Mouse (Mus musculus) gastrocnemius, postnatal 4 days (tissue): Measurements from ENCODE around the gene Spsb4. TPM values are rescaled to one million over a fixed set of nuclear protein-coding genes. Genes with fewer than 3 reads are reported as not detected.

Experiments used
- DNase-seq, 2 experiments: peaks; one replicate each; pipeline ENCODE4 v3.0.0; 2021 to 2022; ENCODE audit warnings: low spot score in 2 of 2, mixed read lengths in 2 of 2
- long read RNA-seq, 2 experiments: library from polyadenylated mRNA; stranded (forward); transcript quantifications; one replicate each; pipeline ENCODE4 v2.0.0; 2021
- total RNA-seq, 2 experiments: library from RNA; stranded (reverse); gene quantifications; 2 replicates each; pipeline ENCODE4 v1.2.3; 2021

The Spsb4 gene
- 10 to 100 TPM; 16.1 to 18.0 TPM for total RNA-seq
- long read RNA-seq, experiment 1, transcript Spsb4-201 (3 exons, 2,720 nt): major isoform, 40 of 43 reads
- long read RNA-seq, experiment 1, partial matches to known transcripts: 1 of 43 reads
- long read RNA-seq, experiment 1, other reads (novel, unspliced or antisense): 2 of 43 reads
- long read RNA-seq, experiment 2, transcript Spsb4-201 (3 exons, 2,720 nt): major isoform, 35 of 43 reads
- long read RNA-seq, experiment 2, partial matches to known transcripts: 3 of 43 reads
- long read RNA-seq, experiment 2, other reads (novel, unspliced or antisense): 5 of 43 reads

DNA sequence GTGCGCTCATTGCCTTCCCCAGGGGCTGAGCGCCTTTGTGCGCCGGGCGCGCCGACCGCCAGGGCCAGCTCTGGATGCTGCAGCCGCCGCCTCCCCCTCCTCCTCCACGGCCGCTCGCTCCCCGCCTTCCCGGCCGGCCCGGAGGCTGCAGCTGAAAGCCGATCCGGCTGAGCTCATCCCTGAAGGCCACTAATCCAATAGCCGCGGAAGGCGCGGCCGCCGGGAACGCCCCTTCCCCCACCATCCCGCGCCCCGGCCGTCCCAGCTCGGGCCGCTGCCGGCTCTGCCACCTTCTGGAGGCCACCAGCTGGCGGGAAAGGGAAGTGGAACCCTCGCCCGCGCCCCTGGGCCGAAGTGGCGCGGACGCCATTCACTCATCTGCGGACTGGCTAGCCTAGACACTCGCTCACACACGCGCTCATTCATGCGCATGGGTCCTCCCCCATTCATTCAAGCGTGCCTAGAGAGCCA is at the start of gene Spsb4:
Gene Spsb4 (minus strand): TSS at position 167 of the 471 bp plus-strand sequence.
- peak; percentile 79 to 88 for DNase-seq

DNA sequence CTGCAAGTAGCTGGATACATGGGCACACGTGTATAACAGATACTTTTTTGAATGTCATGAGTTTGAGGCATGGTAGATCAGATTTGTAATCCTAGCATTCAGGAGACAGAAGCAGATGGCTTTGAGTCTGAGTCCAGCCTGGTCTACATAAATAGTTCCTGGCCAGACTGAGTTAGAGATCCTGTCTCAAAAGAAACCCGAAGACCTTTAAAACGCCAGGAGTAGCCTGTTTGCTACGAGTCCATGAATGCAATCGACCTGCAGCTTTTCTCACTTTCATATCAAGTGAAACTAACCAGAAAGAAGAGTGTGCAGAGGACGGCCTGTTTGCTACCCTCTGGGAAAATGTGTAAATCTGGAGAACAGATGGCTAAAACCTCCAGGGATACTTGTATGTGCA is 49.1 kb upstream of the Spsb4 start:
- no peak for DNase-seq

DNA sequence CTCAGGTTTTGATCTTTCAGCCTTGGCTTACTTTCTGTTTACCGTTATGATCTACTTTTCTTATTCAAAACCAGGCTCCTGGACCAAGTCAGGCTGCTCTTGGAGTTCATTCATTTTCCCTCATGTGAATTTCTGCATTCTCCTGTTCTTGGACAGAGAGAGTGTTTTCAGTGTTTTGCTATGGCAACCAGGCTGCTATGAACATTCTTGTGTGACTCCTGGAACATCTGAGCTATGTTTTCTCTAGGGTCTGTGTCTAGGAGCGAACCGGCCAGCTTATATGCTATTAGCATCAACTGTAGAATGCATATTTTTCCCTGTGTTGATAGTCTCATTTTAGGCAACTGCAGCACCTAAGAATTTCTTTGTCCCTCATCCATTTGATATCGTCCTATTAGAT is 47.2 kb upstream of the Spsb4 start:
- DNase-seq: no peak

DNA sequence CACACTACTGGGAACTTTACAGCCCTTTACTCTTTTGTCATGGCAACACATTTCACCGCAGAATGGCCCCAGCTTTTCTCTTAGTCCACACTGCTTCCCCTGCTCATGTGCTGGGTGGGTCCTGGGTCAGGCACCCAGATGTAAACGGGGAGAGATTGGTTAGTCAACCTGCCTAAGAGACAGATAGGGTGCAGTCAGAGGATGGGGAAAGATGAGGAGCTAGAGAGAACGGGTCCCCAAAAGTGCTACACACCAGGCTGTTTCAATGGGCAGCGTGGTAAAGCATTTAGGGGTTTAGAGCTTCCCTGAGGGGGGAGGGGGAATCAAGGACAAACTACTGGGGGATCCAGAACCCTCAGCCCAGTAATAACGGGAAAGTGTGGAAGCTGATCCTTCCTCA is 46.6 kb upstream of the Spsb4 start:
- DNase-seq: no peak

DNA sequence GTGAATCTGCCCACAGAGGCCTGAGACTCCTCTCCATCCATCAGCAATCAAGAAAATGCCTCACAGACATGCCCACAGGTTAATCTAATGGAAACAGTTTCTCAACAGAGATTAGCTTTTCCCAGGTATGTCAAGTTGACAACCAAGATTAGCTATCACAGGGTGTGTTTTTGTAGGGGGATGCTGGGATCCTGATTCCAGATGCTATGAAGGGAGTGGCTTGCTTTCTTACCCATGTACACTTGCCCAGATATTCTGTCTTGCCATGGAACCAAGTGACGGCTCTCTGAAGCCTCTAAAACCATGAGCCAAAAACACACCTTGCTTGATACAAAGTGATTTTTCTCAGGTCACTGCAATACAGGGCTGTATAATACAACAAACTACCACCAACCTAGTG is 45.5 kb upstream of the Spsb4 start:
- no peak for DNase-seq

DNA sequence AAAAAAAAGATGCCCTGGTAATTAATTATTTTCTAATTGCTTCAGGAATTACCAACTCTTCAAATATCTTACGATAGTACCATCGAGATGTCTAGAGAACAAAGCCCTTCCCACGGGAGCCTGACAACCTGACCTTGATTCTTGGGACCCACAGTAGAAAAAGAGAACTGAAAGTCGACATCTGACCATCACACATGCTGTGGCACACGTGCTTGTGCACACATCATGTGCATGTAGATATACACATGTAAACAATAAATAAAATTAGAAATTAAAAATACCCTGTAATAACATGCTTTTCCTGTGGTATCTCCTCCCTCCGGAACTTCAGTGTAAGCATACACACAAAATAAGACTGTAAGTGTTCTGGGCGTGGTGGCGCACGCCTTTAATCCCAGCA is 43.1 kb upstream of the Spsb4 start:
- no peak for DNase-seq

DNA sequence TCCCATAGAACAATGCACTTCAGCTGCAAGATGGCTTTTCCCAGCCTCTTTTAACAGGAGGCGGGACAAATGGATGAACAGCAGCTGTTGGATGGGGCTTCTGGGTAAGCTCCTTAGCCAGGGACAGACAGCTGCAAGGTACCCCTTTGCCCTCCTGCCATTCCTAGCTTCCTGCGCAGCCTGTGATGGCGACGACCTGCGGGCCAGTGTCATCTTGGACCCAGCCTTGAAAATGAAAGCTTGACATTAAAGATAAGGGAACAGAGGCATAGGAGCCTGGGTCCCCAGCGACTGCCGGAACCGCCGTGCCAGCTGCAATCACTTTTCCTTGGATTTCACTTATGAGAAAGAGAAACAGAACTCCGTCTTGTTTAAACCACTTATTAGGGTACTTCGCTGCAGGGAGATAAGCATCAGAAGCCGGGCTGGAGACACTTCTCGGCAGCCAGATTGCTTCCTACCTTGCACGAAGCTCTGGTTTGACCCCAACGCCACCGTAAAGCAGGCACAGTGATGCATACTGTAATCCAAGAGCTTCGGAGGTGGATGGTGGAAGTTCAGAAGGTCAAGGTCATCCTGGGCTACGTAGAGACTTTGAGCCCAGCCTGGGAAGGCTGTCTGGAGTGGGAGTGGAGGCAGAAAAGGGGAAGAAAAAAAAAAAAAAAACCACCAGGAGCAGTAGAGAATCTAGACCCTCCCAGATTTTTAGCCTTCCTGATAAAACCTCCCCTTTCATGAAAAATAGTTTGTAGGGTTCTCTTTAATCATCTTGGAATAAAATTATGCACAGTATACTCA is 38.1 kb upstream of the Spsb4 start:
- no peak for DNase-seq

DNA sequence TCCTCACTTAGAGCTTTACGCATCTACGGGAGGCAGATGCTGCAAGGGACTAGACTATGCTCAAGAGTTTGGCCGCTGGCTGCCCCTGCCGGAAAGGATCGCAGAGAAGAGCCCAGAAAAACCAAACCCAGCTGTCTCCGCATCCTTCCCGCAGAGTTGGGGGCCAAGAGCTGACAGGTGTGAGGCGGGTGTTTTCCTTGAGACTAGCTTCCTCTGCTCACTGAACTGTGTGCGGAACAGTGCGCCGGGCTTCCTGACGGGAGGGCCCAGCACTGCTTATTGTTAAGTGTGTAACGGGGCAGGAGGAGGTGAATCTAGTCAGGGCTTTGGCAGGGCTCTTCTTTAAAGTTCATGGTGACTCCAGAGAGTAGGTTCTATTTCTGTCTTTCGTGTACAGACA is 37.3 kb upstream of the Spsb4 start:
- DNase-seq: peak in 1 of 2 experiments; percentile 43

DNA sequence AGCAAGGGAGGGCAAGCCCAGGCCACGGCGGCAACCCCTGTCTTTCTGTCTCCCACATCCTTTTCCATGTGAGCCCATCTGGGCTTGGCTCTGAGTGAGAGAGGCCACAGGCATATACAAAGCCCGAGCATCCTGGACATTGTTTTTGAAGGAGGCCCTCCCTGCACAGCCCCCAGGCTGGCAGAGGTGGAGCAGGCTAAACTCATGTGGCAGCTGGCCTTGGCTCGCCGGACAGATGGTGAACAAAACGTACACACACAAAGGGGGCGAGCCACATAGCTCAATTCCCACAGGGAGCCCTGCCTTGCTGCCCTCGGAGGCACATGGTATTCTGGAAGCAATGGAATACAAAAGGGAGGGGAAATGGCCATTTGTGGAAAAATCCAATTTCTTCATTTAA is 32.5 kb upstream of the Spsb4 start:
- peak in 1 of 2 experiments; percentile 48 for DNase-seq

DNA sequence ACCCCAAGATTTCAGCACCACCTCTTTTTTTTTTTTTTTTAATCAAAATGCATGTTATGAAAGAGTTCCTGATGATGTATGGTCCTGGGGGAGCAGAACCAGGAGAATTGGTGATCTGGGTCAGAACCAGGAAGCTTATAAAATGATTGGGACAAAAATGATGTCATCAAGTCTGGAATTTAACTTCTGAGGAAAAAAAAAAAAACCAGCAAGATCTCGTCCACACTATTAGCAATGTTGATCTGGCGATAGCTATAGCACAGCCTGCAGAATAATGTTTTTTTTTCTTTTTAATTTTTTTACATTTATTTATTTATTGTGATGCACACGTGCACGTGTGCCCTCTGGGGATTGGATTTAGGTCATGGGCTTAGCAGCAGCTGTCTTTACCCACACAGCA is 27.6 kb upstream of the Spsb4 start:
- no peak for DNase-seq

DNA sequence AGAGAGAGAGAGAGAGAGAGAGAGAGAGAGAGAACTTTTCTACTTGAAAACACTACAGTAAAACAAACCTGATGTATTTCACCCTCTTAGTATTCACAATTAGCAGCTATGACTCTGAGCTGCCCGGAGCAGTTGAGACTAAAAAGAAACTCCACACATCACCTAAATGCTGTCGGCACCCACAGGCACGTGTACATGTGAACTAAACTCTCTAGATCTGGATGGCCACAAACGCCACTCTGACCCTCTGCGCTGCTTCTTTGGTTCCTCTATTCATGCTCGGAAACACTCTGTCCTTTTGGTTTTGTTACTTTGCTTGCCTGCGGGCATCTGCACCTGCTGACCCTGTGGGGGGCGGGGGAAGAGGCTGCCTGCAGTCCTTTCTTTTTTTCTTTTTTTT is 23.0 kb upstream of the Spsb4 start:
- DNase-seq: no peak

DNA sequence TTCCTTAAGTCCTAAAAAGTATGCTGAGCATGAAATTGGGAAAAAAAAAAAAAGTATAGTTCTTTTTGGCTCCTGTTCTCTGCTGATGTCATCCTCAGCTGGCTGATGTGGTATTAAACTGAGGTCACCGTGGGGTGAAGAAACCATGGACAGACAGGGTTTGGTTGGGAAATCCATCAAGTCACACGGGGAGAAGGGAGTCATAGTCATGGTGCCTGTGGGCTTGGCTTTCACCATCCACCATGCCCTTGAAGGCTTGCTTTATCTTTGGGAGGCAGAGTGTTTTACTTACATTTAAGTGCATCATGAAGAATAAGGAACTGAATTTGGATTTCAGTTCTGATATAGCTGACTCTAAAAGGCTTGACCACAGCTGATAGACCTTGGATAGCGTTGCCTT is 19.4 kb upstream of the Spsb4 start:
- no peak for DNase-seq

DNA sequence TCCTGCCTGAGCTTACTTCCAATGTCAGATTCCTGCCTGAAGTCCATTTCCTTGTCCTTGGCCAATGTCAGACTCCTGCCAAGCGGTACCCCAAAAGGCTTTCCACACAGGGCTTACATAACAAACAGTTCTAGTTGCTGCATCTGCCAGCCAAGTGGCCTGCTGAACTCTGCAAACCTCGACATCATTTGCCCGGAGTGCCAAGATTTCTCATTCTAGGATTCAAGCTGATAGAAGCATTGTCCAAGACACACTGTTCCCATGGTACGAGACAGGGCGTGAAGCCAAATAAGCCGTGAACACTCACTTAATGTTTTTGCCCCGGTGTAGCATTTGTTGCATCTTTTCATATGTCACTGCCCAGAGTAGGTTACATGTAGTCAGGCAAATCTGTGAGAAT is 18.0 kb upstream of the Spsb4 start:
- peak in 1 of 2 experiments; percentile 31 for DNase-seq

DNA sequence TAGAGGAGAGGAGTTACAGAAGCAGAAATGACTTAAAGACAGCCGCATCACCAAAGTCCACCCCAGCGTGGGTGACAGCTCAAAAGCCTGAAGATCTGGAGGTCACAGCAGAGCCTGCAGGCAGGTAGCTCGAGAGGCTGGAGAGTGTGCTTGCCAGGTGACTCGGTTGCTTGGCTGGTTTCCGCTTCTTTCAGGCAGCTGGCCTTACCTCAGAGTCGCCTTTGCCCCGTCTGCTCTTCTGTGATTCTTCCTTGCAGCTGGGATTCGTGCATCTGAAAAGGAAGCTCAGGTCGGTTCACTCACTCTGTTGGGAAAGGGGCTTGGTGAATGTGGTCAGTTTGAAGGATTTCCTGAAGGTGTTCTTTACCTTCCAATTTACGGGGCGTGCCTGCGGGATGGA is 8.7 kb upstream of the Spsb4 start:
- DNase-seq: no peak

DNA sequence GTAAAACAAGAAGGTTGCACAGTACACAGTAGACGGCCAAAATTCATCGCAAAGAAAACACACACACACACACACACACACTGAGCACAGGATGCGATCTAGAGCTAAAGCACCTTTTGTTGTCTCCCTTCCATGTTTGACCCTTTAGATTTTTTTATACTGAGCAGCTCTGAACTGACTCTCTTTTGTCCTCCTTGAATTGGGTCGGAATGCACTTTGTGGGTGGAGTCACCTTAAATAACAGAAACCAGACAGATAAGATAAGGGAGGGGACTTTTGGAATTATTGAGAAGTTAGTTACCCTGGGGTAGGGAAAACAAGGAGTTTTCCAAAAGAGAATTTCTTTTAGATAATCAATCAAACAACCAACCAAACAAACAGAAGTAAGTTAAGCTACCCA is 7.4 kb upstream of the Spsb4 start:
- DNase-seq: no peak

DNA sequence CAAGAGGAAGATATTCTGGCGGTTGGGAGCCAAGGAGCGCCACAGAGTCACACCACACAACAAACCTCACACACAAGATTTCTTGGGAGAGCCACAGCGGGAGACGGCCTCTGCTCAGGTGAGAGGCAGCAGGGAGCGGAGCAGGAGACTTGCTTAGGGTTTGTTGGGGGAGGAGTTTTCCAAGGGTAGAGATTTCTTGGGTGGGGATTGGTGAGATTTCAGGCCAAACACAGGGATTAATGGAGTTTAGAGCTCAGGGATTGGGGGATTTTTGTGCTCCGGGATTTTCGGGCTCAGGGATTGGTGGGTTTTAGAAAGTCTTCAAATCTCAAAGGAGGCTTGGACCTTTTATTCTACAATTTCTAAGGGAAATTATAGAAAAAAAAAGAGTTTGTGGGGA is 5.8 kb upstream of the Spsb4 start:
- DNase-seq: no peak

DNA sequence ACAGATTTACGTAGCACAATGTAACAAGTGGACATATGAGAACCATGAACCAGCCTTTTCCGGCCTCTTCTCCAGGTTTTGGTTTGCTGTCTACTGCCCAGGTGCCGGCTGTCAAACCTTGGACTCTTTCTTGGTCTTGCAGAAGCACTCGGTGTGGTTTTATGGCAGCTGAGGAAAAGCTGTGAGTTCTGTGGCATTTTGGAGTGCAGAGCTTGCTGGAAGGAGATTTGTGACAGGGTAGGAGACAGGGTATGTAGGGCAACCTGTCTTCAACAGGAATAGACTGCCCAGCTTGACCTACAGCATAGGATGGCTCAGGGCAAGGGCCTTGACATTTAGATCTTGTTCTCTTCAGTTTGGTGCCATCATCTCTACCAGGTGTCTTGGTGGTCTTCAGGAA is 4.3 kb upstream of the Spsb4 start:
- no peak for DNase-seq

DNA sequence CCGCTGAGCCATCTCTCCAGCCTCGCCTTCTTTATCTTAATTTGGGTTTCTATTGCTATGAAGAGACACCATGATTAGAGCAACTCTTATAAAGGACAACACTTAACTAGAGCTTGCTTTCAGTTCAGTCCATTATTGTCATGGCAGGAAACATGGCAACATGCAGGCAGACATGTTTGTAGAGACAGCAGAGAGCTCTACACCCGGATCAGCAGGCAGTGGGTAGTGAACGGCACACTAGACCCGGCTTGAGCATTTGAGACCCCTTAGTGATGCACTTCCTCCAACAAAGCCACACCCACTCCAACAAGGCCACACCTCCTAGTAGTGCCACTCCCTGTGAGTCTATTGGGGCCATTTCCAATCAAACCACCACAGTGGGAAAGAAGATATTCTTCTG is 3.7 kb upstream of the Spsb4 start:
- no peak for DNase-seq

DNA sequence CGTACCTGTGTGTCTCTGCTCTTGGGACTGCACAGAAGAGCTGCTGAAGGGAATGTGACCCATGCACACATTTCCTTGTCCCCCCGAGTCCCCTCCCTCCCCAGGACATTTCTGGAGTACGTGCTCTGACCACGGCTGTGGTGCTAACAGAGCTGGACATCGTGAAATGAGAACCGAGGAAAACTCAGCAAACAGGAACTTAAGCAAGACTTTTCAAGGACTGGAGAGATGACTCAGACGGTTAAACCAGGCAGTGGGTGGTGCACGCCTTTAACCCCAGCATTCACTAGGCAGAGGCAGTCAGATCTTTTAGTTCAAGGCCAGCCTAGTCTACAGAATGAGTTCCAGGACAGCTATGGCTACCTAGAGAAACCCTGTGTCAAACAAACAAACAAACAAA is 1.5 kb upstream of the Spsb4 start:
- no peak for DNase-seq

DNA sequence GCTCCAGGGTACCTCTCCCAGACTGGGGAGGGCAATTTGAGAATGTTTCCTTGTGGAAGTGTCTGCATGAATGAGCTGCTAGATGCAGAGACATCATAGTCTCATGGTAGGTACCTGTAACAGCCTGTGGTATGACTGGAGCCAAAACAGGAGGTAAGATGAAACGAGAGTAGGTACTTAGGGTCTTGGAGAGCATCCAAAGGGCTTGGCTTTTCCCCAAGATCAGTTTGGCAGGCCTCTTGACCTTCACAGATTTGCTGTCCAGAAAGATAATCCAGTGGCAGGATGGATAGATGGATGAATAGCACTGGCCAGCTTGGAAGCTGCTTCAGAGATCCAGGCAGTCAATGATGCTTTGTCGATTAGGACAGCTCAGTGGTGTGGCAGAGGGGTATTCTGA is 1.0 kb upstream of the Spsb4 start:
- DNase-seq: no peak

DNA sequence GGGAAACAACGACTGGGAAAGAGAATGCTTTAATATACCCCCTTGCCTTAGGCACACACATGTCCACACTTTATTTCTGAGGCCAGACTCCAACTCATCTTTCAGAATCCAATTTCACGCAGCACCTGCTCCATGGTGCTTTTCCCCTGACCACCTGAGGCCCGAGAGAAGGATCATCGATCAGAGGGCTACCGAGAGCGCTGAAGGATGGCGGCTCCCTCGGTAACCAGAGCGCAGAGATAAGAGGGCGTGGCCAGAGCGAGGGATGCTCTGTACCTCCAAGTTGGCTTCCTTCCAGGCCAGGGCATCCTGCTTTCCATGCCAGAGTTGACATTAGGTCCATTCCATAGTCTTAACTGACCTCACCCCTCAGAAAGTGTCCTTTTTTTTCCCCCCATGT is 588 bp upstream of the Spsb4 start:
- DNase-seq: no peak

DNA sequence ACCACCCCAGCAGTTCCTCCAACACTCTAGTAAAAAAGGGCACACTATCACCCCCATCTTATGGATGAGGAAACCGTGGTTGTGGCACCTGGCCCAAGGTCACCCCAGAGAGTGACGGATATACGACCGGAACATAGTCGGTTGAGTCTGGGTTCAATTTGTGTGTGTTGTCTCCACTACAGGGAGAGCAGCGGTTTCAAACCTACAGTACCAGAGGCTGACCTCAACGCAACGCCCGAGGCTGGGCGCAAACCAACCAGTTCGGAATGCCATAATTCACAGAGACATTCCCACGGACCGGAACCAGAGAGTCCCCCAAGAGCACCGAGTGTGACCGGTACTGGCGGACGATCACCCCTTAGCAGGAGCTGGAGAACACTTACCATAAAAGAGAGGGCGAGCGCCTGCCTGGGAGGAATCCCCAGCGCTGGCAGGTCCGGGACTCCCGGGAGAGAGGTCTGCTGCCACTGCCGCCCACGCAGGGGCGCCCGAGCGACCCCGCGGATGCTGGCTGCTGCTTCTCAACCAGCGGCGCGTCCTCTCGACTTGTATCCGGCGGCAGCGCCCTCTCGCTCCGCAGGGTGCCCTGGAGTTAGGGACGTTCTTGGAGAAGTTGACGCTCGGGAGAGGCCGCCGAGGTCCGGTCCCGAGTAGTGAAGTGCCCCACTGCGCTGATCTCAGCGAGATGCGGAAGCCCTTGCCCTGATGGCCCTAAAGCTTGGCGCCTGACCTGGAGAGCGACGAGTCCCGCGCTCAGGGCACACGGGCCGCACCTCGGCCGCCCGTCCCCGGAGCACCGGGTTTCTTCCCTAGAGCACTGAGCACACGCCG is 617 bp downstream of the Spsb4 start:
- peak; percentile 30 to 76 for DNase-seq
